Mouse (Mus musculus) bone marrow macrophage, adult 2 months (primary cell): ENCODE measurements at regions not wholly inside any gene's neighbourhood (a gene's known extent, or its start where the extent isn't known, plus 50 kb on each side); places are given as distances from the start of the nearest gene placed in this dataset.

Experiments used
- CTCF ChIP-seq: IDR thresholded peaks from 2 replicates; pipeline ENCODE4 v1.5.1; 2012; ENCODE audit warnings: low read depth, mild to moderate bottlenecking, low read length, moderate library complexity
- POLR2A ChIP-seq: IDR thresholded peaks from 2 replicates; pipeline ENCODE4 v1.6.1; 2012; ENCODE audit warnings: mild to moderate bottlenecking, low read depth, low read length, borderline replicate concordance

GRCm38 (mm10) chr5:119228691-119229090, 441.8 kb upstream of the Tbx3 start:
- no peak for TF ChIP-seq CTCF
- TF ChIP-seq POLR2A, result no peak
